Mouse (Mus musculus) embryonic facial prominence, embryonic 12.5 days (tissue): ENCODE measurements around the gene Psap. TPM values are rescaled to one million over a fixed set of nuclear protein-coding genes. Genes with fewer than 3 reads are reported as not detected.

Source experiments
- ATAC-seq: fragments of 200-750 bp; cut with Nextera tagmentation; 2 replicates; pipeline ENCODE4 v1.8.0; 2017; ENCODE audit not compliant: insufficient number of reproducible peaks, insufficient read depth, low FRiP score, low TSS enrichment
- H3K27ac ChIP-seq: fragments of 300-500 bp; sonication (generic); 2 replicates; pipeline ENCODE4 v1.5.1; 2016; ENCODE audit warnings: mild to moderate bottlenecking
- H3K27me3 ChIP-seq: fragments of 300-500 bp; sonication (generic); 2 replicates; pipeline ENCODE4 v1.6.1; 2016; ENCODE audit warnings: mild to moderate bottlenecking, moderate library complexity
- H3K36me3 ChIP-seq: fragments of 300-500 bp; sonication (generic); 2 replicates; pipeline ENCODE4 v1.6.1; 2016; ENCODE audit warnings: mild to moderate bottlenecking
- H3K4me1 ChIP-seq: fragments of 300-500 bp; sonication (generic); 2 replicates; pipeline ENCODE4 v1.6.1; 2016
- H3K4me2 ChIP-seq: fragments of 300-500 bp; sonication (generic); replicated peaks from 2 replicates; pipeline ENCODE4 v1.6.1; 2016; ENCODE audit warnings: mild to moderate bottlenecking, moderate library complexity
- H3K4me3 ChIP-seq: fragments of 300-500 bp; sonication (generic); 2 replicates; pipeline ENCODE4 v1.5.1; 2016; ENCODE audit warnings: mild to moderate bottlenecking
- H3K9ac ChIP-seq: fragments of 300-500 bp; sonication (generic); 2 replicates; pipeline ENCODE4 v1.6.1; 2016; ENCODE audit warnings: mild to moderate bottlenecking, moderate library complexity
- H3K9me3 ChIP-seq: fragments of 300-500 bp; sonication (generic); 2 replicates; pipeline ENCODE4 v1.6.1; 2016; ENCODE audit warnings: mild to moderate bottlenecking, moderate library complexity
- WGBS: fragments of 180-500 bp; shearing (Covaris S2); methylation state at CpG from one replicate; pipeline ENCODE4 v1.1.7; 2016; 5-methylcytosine and 5-hydroxymethylcytosine counted together
- polyA plus RNA-seq: library from polyadenylated mRNA; unstranded; fragments of >200 nt; fragmentation: Nextera tagmentation; extraction: Ambion mirVana; gene quantifications from 2 replicates; pipeline ENCODE4 v1.2.1, GENCODE M21; 2016

The Psap gene
- polyA plus RNA-seq, 1 experiment from 2014 or later: 75.7 TPM

DNA sequence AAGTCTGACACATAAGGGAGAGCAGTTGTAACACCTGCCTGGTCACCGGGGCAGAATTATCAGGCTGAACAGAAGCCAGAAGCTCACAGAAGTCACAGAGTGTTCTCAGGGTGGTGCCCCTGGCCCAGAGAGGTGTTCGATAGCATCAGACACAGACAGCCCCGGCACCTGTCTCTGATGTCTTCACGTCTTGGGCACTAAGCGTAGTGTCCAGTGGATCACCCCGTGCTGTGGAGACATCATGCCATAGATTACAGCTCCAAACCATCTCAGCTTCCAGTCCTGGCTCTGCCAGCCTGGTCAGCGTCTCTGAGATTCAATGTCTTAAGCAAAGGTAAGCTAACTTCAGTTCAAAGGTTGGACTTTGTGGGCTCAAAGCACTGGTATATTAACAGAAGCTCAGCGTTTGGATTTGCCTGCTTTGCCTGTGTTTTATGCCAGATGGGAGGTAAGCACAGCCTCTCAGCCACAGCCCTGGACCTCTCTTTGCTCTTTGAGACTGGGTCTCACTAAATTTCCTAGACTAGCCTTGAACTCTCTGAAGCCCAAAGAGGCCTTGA, 10.5 kb upstream of the Psap start:
- H3K4me3 ChIP-seq: no peak overlapping the region
- no peak overlapping the region for H3K4me2 ChIP-seq
- H3K36me3 ChIP-seq: no peaks in the 10 kb centered on the region
- H3K4me1 ChIP-seq: no peaks in the 10 kb centered on the region
- H3K27me3 ChIP-seq: no peaks in the 10 kb centered on the region
- no peak for ATAC-seq
- H3K9ac ChIP-seq: no peak overlapping the region
- 91% methylated on average over 8 of the region's 8 CpGs for WGBS
- no peak overlapping the region for H3K27ac ChIP-seq
- no peaks in the 10 kb centered on the region for H3K9me3 ChIP-seq

DNA sequence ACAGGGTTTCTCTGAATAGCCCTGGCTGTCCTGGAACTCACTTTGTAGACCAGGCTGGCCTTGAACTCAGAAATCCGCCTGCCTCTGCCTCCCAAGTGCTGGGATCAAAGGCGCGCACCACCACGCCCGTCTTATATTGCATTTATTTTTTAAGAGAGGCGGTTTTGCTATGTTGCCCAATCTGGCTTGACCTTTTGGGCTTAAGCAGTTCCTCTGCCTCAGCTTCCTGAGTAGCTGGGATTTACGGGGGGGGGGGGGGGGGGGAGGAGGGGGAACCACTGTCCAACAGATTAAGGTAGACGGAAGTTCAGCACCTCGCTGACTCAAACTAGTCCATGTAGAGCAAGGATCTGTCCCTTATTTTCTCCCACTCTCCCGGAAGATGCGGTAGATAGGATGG, 8.7 kb upstream of the Psap start:
- Histone ChIP-seq H3K9ac (no peak overlapping the region), H3K27me3 (no peaks in the 10 kb centered on the region), H3K4me1 (0 out of 2 replicates have a peak, but pooled peaks cover 3% of the 10 kb centered on the region), H3K4me3 (no peak overlapping the region), H3K36me3 (no peaks in the 10 kb centered on the region), H3K9me3 (no peaks in the 10 kb centered on the region), H3K27ac (no peak overlapping the region), H3K4me2 (no peak overlapping the region)
- ATAC-seq: no peak
- 84% methylated on average over 11 of the region's 11 CpGs for WGBS

DNA sequence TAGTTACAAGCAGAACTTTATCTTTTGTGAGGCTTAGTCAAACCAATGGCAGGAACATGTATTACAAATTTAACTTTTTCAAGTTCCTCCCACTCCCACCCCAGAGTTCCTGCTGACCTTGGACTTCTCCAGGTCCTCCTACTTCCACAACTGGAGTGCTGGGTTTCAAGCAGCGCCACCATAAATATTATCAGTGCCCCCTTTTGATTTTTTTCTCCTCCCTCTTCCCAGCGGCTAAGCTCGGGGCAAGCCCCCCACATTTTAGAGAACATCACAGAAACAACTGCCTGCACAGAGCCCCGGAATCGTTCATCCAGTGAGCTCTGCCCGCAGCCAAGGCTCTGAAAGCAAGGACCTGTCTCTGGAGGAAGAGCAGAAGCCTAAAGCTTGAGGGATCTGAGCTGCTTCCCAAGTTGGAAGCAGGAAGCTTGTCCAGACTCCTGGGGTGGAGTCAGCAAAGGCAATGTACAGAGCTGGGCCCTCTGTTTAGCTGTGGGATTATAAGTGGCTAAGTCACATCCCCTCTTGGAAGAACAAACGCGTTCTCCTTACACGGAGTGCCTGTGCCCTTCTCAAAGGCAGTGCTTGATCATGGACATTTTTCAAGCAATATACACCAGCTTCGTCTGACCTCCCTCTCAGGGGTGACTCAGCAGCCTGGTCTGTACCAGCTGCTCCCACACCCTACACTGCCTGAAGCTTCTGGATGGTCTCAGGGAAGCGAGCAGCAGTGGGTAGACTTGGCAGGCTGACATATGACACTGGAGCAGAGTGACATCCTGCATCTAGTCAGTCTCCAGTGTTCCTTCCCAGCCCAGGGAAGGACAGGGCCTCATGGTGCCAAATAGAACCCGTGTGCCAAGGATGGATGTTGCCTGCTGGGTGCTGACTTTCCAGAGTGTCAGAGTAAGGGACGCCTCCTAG, 8.0 kb upstream of the Psap start:
- Histone ChIP-seq H3K27me3 (no peaks in the 10 kb centered on the region), H3K36me3 (no peaks in the 10 kb centered on the region), H3K4me3 (no peak overlapping the region), H3K9me3 (no peaks in the 10 kb centered on the region), H3K4me1 (0 out of 2 replicates have a peak, but pooled peaks cover 3% of the 10 kb centered on the region), H3K4me2 (no peak overlapping the region), H3K9ac (no peak overlapping the region), H3K27ac (no peak overlapping the region)
- ATAC-seq: no peak
- WGBS: 77% methylated on average over 13 of the region's 13 CpGs

DNA sequence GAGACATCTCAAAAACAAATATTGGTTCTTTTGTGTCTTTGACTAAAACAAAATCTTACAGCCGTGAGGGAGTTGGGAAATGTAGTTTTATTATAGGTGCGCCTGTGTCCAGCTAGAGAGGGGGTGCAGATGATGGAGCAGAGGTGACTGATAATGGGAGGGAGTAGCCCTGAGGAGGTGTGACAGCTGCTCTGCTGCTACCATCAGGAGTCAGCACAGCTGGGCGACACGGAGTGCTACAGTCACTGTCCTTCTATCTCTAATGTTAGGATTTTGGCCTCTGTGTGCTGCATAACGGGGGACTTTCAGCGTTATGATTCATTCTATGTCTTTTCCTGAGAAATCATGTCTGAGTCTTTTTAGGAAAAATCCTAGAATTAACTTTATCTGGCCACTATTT, 6.4 kb upstream of the Psap start:
- Histone ChIP-seq H3K4me3 (no peak overlapping the region), H3K4me1 (0 out of 2 replicates have a peak, but pooled peaks cover 3% of the 10 kb centered on the region), H3K27ac (no peak overlapping the region), H3K27me3 (no peaks in the 10 kb centered on the region), H3K4me2 (no peak overlapping the region), H3K9me3 (no peaks in the 10 kb centered on the region), H3K9ac (no peak overlapping the region), H3K36me3 (no peaks in the 10 kb centered on the region)
- WGBS: 69% methylated on average over 6 of the region's 6 CpGs
- ATAC-seq: no peak

DNA sequence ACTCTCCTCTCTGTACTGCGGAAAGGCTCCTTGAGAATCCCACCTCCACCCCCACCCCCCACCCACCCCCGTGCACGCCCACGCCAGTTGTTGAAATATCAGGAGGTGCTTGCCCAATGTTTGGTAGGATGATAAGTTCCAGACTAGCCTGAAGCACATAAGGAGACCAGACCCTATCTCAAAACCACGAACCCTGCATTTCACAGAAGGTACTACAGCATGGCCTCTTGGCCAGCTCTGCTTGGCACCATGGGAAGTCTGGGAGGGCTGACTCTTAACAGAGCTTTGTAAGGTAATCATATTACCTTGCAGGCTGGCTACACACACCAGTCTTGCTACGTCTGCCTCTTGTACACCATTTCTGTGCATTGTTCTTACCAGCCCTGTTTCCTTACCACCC, 5.2 kb upstream of the Psap start:
- Histone ChIP-seq H3K9ac (no peak overlapping the region), H3K4me1 (0 out of 2 replicates have a peak, but pooled peaks cover 3% of the 10 kb centered on the region), H3K4me3 (no peak overlapping the region), H3K9me3 (no peaks in the 10 kb centered on the region), H3K27me3 (no peaks in the 10 kb centered on the region), H3K27ac (no peak overlapping the region), H3K4me2 (no peak overlapping the region), H3K36me3 (no peaks in the 10 kb centered on the region)
- no peak for ATAC-seq
- WGBS: 35% methylated on average over 6 of the region's 6 CpGs

DNA sequence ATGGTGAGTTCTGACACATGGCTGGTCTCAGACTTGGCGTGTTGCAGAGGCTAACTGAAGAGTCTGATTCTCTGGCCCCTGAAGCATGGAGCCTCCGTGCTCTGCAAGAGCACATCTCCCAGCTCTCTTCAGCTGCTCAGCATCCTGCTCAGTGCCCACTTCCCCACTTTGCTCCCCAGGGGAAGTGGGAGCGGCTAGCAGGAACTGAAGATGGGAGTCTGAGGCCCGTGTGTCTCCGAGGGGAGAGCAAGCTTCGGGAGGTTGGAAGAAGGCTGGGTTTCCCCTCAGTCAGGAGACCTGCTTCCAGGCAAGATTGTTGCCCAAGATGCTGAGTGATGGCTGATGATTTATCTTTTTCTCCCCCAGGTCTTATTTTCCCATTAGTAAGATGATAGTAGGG, 4.0 kb upstream of the Psap start:
- H3K9me3 ChIP-seq: no peaks in the 10 kb centered on the region
- no peak for ATAC-seq
- 69% methylated on average over 6 of the region's 6 CpGs for WGBS

DNA sequence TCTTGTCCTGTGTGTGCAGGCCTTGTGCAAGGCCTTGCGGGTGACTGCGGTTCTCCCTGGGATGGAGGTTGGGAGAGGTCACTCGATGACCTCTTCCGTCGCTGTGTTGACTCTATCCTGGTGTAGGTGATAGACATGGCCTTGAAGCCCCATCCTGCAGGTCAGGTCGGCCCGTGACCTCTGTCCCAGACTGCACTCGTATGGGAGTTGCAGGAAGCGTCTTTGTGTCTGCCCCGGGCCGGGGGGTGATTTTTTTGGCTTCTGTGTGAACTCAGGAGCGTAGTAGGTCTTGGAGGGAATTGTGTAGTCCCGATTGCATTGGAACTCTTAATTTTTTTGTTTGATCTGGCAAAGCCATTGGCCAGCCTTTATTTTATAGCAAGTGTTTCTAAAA, 576 bp downstream of the Psap start:
- 0 out of 2 replicates have a peak, but pooled peaks cover 9% of the 10 kb centered on the region for H3K36me3 ChIP-seq
- 6% methylated on average over 13 of the region's 13 CpGs for WGBS
- peak overlapping the region; percentile 87 for H3K9ac ChIP-seq
- peaks cover 44% of the 10 kb centered on the region for H3K4me1 ChIP-seq
- ATAC-seq: no peak; the same call in 1 of the 2 replicates
- H3K4me3 ChIP-seq: peak overlapping the region; percentile 86
- H3K9me3 ChIP-seq: no peaks in the 10 kb centered on the region
- peak overlapping the region; percentile 84 for H3K27ac ChIP-seq
- no peaks in the 10 kb centered on the region for H3K27me3 ChIP-seq
- H3K4me2 ChIP-seq: peak overlapping the region; percentile 92

More for the DNA sequence above, 4.0 kb upstream of the Psap start:
- Histone ChIP-seq H3K4me3 (no peak overlapping the region), H3K27me3 (no peaks in the 10 kb centered on the region), H3K4me1 (0 out of 2 replicates have a peak, but pooled peaks cover 7% of the 10 kb centered on the region), H3K4me2 (no peak overlapping the region), H3K36me3 (no peaks in the 10 kb centered on the region), H3K27ac (no peak overlapping the region), H3K9ac (no peak overlapping the region)

DNA sequence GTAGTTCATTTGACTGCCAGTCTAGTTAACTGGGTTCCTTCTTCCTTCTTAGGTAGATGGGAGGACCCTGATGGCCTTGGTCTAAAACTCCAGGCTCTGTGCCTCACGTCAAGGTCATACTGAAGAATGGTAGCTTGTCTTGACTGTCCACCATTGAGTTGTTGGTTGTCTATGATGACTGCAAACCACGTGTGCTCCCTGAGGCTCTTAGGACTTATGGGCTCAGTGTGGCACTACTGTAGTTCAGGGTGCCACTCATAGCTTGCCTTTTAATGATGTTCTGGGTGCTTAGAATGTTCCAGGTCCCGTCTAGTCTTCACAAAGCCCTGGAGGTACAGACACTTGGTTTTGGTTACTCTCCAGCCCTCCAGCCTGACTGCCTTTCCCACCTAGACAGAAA, 1.4 kb downstream of the Psap start:
- 86% methylated on average over 3 of the region's 3 CpGs for WGBS
- Histone ChIP-seq H3K9ac (no peak overlapping the region), H3K27ac (no peak overlapping the region), H3K27me3 (no peaks in the 10 kb centered on the region), H3K36me3 (0 out of 2 replicates have a peak, but pooled peaks cover 9% of the 10 kb centered on the region), H3K4me1 (peaks cover 49% of the 10 kb centered on the region), H3K9me3 (no peaks in the 10 kb centered on the region), H3K4me2 (peak overlapping the region; percentile 92), H3K4me3 (peak overlapping the region; percentile 86; the same call in 1 of the 2 replicates)
- no peak for ATAC-seq

DNA sequence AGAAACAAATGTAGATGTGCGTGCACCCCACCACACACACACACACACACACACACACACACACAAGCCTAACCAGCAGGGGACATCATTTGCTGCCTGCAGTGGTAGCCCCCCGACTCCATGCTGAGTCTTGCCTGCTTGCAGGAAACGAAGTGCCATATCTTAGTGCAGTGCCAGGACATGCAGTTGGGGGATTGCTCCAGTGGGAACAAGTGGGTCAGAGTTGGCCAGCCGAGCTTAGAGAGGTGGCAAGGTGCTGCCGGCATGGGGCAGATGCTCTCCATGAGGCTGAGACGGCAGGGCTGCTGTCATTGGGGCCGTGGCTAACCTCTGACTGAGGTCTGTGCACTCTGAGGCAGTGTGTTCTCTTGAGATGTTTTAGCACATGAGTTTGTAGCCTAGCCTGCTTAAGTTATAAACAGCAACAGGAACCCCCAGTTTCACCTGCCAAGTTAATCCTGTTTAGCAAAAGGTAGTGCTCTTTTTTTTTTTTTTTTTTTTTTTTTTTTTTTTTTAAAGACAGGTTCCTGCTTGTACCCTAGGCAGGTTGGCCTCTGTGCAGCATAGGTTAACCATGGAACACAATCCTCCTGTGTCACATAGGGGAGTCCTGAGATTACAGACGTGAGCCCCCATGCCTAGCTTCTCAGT, 2.0 kb downstream of the Psap start:
- 71% methylated on average over 8 of the region's 8 CpGs for WGBS
- H3K4me3 ChIP-seq: 0 out of 2 replicates have a peak overlapping the region, but pooled peaks have one; percentile 9
- H3K36me3 ChIP-seq: 0 out of 2 replicates have a peak, but pooled peaks cover 9% of the 10 kb centered on the region
- peaks cover 55% of the 10 kb centered on the region for H3K4me1 ChIP-seq
- ATAC-seq: no peak
- H3K4me2 ChIP-seq: peak overlapping the region; percentile 92
- no peak overlapping the region for H3K27ac ChIP-seq
- no peak overlapping the region for H3K9ac ChIP-seq
- no peaks in the 10 kb centered on the region for H3K9me3 ChIP-seq
- H3K27me3 ChIP-seq: no peaks in the 10 kb centered on the region

DNA sequence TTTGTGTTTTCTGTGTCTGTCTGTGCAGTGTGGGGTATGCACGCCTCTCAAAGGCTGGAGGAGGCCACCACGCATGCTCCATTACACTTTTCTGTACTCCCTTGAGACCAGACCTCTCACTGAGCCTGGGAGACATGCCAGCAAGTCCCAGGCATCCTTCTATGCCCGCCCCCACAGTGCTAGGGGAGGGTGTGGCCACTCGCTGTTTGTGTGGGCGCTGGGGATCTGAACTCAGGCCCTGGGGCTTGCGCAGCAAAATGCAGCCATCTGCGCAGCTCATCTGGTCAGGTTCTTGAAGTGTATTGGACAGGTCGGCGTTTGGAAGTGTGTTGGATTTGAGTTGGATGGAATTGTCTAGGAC, 2.5 kb downstream of the Psap start:
- Histone ChIP-seq H3K27me3 (no peaks in the 10 kb centered on the region), H3K4me1 (peaks cover 60% of the 10 kb centered on the region), H3K9me3 (no peaks in the 10 kb centered on the region), H3K27ac (no peak overlapping the region), H3K4me3 (0 out of 2 replicates have a peak overlapping the region, but pooled peaks have one; percentile 5), H3K4me2 (0 out of 2 replicates have a peak overlapping the region, but pooled peaks have one; percentile 1), H3K9ac (no peak overlapping the region), H3K36me3 (0 out of 2 replicates have a peak, but pooled peaks cover 9% of the 10 kb centered on the region)
- 89% methylated on average over 9 of the region's 9 CpGs for WGBS
- no peak for ATAC-seq

DNA sequence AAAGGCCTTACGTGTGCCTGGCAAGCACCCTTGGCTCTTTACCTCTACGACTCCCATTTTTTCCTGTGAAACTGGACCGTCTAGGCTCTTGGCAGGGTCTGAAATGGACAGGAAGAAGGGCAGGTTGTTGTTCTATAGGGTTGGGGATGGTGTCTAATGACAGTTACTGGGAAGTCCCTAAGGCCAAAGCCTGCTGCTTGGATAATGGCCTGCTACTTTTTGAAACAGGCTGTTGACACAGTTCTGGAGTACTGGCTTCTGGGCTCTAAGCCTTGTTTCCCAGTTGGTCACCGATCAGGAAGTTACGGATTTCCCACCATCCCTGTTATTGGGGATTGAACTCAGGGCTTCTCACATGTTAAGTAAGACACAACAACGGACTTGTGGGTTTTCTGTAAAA, 2.9 kb downstream of the Psap start:
- Histone ChIP-seq H3K27ac (no peak overlapping the region), H3K4me1 (peaks cover 64% of the 10 kb centered on the region), H3K9ac (no peak overlapping the region), H3K27me3 (no peaks in the 10 kb centered on the region), H3K4me3 (no peak overlapping the region), H3K4me2 (0 out of 2 replicates have a peak overlapping the region, but pooled peaks have one; percentile 1), H3K9me3 (no peaks in the 10 kb centered on the region), H3K36me3 (0 out of 2 replicates have a peak, but pooled peaks cover 9% of the 10 kb centered on the region)
- no peak for ATAC-seq
- 87% methylated on average over 6 of the region's 6 CpGs for whole genome bisulfite sequencing
